Mouse (Mus musculus): ENCODE data around the gene Tbc1d23.
"Not testable (repeated sequence)": the region's sequence is repeated elsewhere in the genome, so short reads cannot be mapped to it uniquely, and the experiment has no call there.

The Tbc1d23 gene

GRCm38 (mm10) chr16:57211037-57211436, 20.3 kb downstream of the Tbc1d23 start:
- DNase-seq, result no peak

- no peak for DNase-seq
Observed at GRCm38 (mm10) chr16:57208342-57208741, 23.0 kb downstream of the Tbc1d23 start.

GRCm38 (mm10) chr16:57197281-57197680, 34.0 kb downstream of the Tbc1d23 start:
- no peak for DNase-seq

- no peak for DNase-seq
Observed at GRCm38 (mm10) chr16:57196590-57196989, 34.7 kb downstream of the Tbc1d23 start.

GRCm38 (mm10) chr16:57191214-57191613, 40.1 kb downstream of the Tbc1d23 start:
- no peak for DNase-seq

GRCm38 (mm10) chr16:57190390-57190789, 40.9 kb downstream of the Tbc1d23 start:
- DNase-seq, result no peak

GRCm38 (mm10) chr16:57189493-57189892, 41.8 kb downstream of the Tbc1d23 start:
- no peak for DNase-seq

- no peak for DNase-seq
Observed at GRCm38 (mm10) chr16:57186618-57187017, 44.7 kb downstream of the Tbc1d23 start.

- DNase-seq, result no peak
Observed at GRCm38 (mm10) chr16:57182037-57182436, 49.3 kb downstream of the Tbc1d23 start.

- DNase-seq, result no peak
Observed at GRCm38 (mm10) chr16:57181180-57181579, 50.1 kb downstream of the Tbc1d23 start.

GRCm38 (mm10) chr16:57177664-57178063, 53.6 kb downstream of the Tbc1d23 start:
- DNase-seq, result no peak

GRCm38 (mm10) chr16:57177254-57177653, 54.0 kb downstream of the Tbc1d23 start:
- DNase-seq, result no peak

GRCm38 (mm10) chr16:57176276-57176675, 55.0 kb downstream of the Tbc1d23 start:
- DNase-seq, result no peak

GRCm38 (mm10) chr16:57175751-57176150, 55.6 kb downstream of the Tbc1d23 start:
- DNase-seq, result no peak

- not testable (repeated sequence) for DNase-seq
Observed at GRCm38 (mm10) chr16:57174480-57174879, 56.8 kb downstream of the Tbc1d23 start.

GRCm38 (mm10) chr16:57171570-57171969, 59.7 kb downstream of the Tbc1d23 start:
- DNase-seq, result no peak

- no peak for DNase-seq
Observed at GRCm38 (mm10) chr16:57171161-57171560, 60.1 kb downstream of the Tbc1d23 start.

- DNase-seq, result no peak
Observed at GRCm38 (mm10) chr16:57168236-57168635, 63.1 kb downstream of the Tbc1d23 start.

GRCm38 (mm10) chr16:57167514-57167912, 63.8 kb downstream of the Tbc1d23 start:
- DNase-seq, result no peak

GRCm38 (mm10) chr16:57166611-57167513, 64.4 kb downstream of the Tbc1d23 start, which contains the start of gene Nit2:
Gene Nit2, minus strand, starts transcription at chr16:57167341.
- DNase-seq, result peak; percentile 95

- no peak for DNase-seq
Observed at GRCm38 (mm10) chr16:57166086-57166485, 65.2 kb downstream of the Tbc1d23 start.

GRCm38 (mm10) chr16:57165157-57165556, 66.1 kb downstream of the Tbc1d23 start:
- no peak for DNase-seq

GRCm38 (mm10) chr16:57163694-57164093, 67.6 kb downstream of the Tbc1d23 start:
- no peak for DNase-seq

GRCm38 (mm10) chr16:57162841-57163240, 68.5 kb downstream of the Tbc1d23 start:
- no peak for DNase-seq

- no peak for DNase-seq
Observed at GRCm38 (mm10) chr16:57159835-57160234, 71.5 kb downstream of the Tbc1d23 start.

Data from right cerebral cortex, postnatal 4 days (tissue).